In genomic region chr1:91456301-91456801, GRCm38 (mm10) we compare ENCODE assay signal across 8 mouse cellular contexts. TPM values are rescaled to one million over a fixed set of nuclear protein-coding genes. Genes with fewer than 3 reads are reported as not detected.
DNase-seq lines count a peak whose midpoint lies in the region; ATAC-seq lines count a peak whose summit lies in the region.

No protein-coding gene starts in this region.

- 45% methylated on average over 11 of the region's 11 CpGs for WGBS in forebrain, embryonic 14.5 days
- WGBS in hindbrain, embryonic 10.5 days = 32% methylated on average over 11 of the region's 11 CpGs

- H3K9ac ChIP-seq in forebrain, embryonic 14.5 days (ENCODE audit: low read length) = no peak overlapping the region; the same call in 1 of the 2 replicates

- H3K27ac ChIP-seq in forebrain, embryonic 14.5 days (ENCODE audit: low read depth, low read length) = no peak overlapping the region
- H3K27ac ChIP-seq in hindbrain, embryonic 10.5 days = peak overlapping the region; percentile 80

- ATAC-seq in forebrain, embryonic 14.5 days = no peak
- ATAC-seq in megakaryocyte, adult 5-6 weeks (ENCODE audit: poor library complexity, severe bottlenecking) = peak; percentile 38

- H3K4me3 ChIP-seq in forebrain, embryonic 14.5 days (ENCODE audit: low read depth, low read length) = no peak overlapping the region
- H3K4me3 ChIP-seq in hindbrain, embryonic 10.5 days = peak overlapping the region; percentile 14; the same call in 1 of the 2 replicates

- no peaks in the 10 kb centered on the region for H3K27me3 ChIP-seq in forebrain, embryonic 14.5 days (replicated peaks; ENCODE audit: control insufficient read depth, insufficient read depth, low read length)
- H3K27me3 ChIP-seq in hindbrain, embryonic 10.5 days (ENCODE audit: insufficient read depth, poor library complexity, severe bottlenecking) = peaks cover 20% of the 10 kb centered on the region

- DNase-seq in urinary bladder, postnatal 14 days (ENCODE audit: low spot score) = peak; percentile 84
- no peak for DNase-seq in urinary bladder, postnatal 10 days (ENCODE audit: low spot score)
- peak; percentile 49 for DNase-seq in forebrain, embryonic 14.5 days (ENCODE audit: low spot score)
- peak; percentile 44 for DNase-seq in hindbrain, embryonic 10.5 days (ENCODE audit: low spot score)
- DNase-seq in left cerebral cortex, postnatal 25 days (ENCODE audit: low spot score in 2 of 2) = peak; percentile 46 to 48
- DNase-seq in skeletal muscle tissue, adult 2 months (ENCODE audit: low read depth, low spot score) = peak; percentile 72
- no peak for DNase-seq in thymus, postnatal 25 days

- intact Hi-C loops in left cerebral cortex, postnatal 25 days (cut with DNase I) = no loop called here

- H3K4me1 ChIP-seq in forebrain, embryonic 14.5 days (ENCODE audit: control insufficient read depth, insufficient read depth, low read length) = peaks cover 24% of the 10 kb centered on the region
- H3K4me1 ChIP-seq in hindbrain, embryonic 10.5 days (replicated peaks) = peaks cover 79% of the 10 kb centered on the region

- H3K36me3 ChIP-seq in forebrain, embryonic 14.5 days (ENCODE audit: control insufficient read depth, insufficient read depth, low read length) = no peaks in the 10 kb centered on the region
- H3K36me3 ChIP-seq in hindbrain, embryonic 10.5 days = no peaks in the 10 kb centered on the region

- H3K9me3 ChIP-seq in forebrain, embryonic 14.5 days (replicated peaks; ENCODE audit: control insufficient read depth, low read length) = no peaks in the 10 kb centered on the region
- no peaks in the 10 kb centered on the region for H3K9me3 ChIP-seq in hindbrain, embryonic 10.5 days

- H3K4me2 ChIP-seq in forebrain, embryonic 14.5 days (ENCODE audit: low read length) = peak overlapping the region; percentile 3; the same call in 1 of the 2 replicates

RNA-seq across cellular contexts. Expression of gene Per2, which starts 2.8 kb away (rescaled TPM):
- polyA plus RNA-seq in forebrain, embryonic 14.5 days (2014; fragmentation: Nextera tagmentation; extraction: Ambion mirVana) = 2.6 and 4.5 TPM in 2 replicates
- polyA plus RNA-seq in hindbrain, embryonic 10.5 days (2016; fragmentation: Nextera tagmentation; extraction: Ambion mirVana) = 1.9 and 2.4 TPM in 2 replicates
- total RNA-seq in left cerebral cortex, postnatal 25 days (2021) = 10 to 100 TPM; 25.3 to 30.0 TPM
- total RNA-seq in megakaryocyte, adult 5-6 weeks (2015) = 1.9 and 3.0 TPM in 2 replicates
- 1.9 and 2.0 TPM in 2 replicates for total RNA-seq in megakaryocyte, adult 5-6 weeks (2017)

RNA-seq across cellular contexts. Expression of gene Traf3ip1, which starts 38.1 kb away (rescaled TPM):
- 6.1 and 6.5 TPM in 2 replicates for polyA plus RNA-seq in forebrain, embryonic 14.5 days (2014; fragmentation: Nextera tagmentation; extraction: Ambion mirVana)
- 9.3 and 11.0 TPM in 2 replicates for polyA plus RNA-seq in hindbrain, embryonic 10.5 days (2016; fragmentation: Nextera tagmentation; extraction: Ambion mirVana)
- total RNA-seq in left cerebral cortex, postnatal 25 days (2021) = 10 to 100 TPM; 15.5 to 15.8 TPM
- 1.8 and 2.5 TPM in 2 replicates for total RNA-seq in megakaryocyte, adult 5-6 weeks (2015)
- total RNA-seq in megakaryocyte, adult 5-6 weeks (2017) = 2.4 and 2.9 TPM in 2 replicates

RNA-seq across cellular contexts. Expression of gene Hes6, which starts 42.5 kb away (rescaled TPM):
- 217 and 240 TPM in 2 replicates for polyA plus RNA-seq in forebrain, embryonic 14.5 days (2014; fragmentation: Nextera tagmentation; extraction: Ambion mirVana)
- 285 and 401 TPM in 2 replicates for polyA plus RNA-seq in hindbrain, embryonic 10.5 days (2016; fragmentation: Nextera tagmentation; extraction: Ambion mirVana)
- total RNA-seq in left cerebral cortex, postnatal 25 days (2021) = 10 to 100 TPM; 12.4 to 13.1 TPM
- 31.4 and 37.5 TPM in 2 replicates for total RNA-seq in megakaryocyte, adult 5-6 weeks (2015)
- 29.1 and 30.8 TPM in 2 replicates for total RNA-seq in megakaryocyte, adult 5-6 weeks (2017)

RNA-seq across cellular contexts. Expression of gene Ilkap, which starts 57.7 kb away (rescaled TPM):
- 151 and 162 TPM in 2 replicates for polyA plus RNA-seq in forebrain, embryonic 14.5 days (2014; fragmentation: Nextera tagmentation; extraction: Ambion mirVana)
- 165 and 173 TPM in 2 replicates for polyA plus RNA-seq in hindbrain, embryonic 10.5 days (2016; fragmentation: Nextera tagmentation; extraction: Ambion mirVana)
- 10 to 100 TPM; 59.7 to 61.7 TPM for total RNA-seq in left cerebral cortex, postnatal 25 days (2021)
- 67.5 and 71.0 TPM in 2 replicates for total RNA-seq in megakaryocyte, adult 5-6 weeks (2015)
- total RNA-seq in megakaryocyte, adult 5-6 weeks (2017) = 90.9 and 102 TPM in 2 replicates

Comparison
In these comparisons a context has a peak if more than half of its experiments do, and no peak if none do; other contexts are left out.
1. DNase-seq: peak in urinary bladder, postnatal 14 days (single experiment), forebrain, embryonic 14.5 days (single experiment), hindbrain, embryonic 10.5 days (single experiment), left cerebral cortex, postnatal 25 days (2 of 2) and skeletal muscle tissue, adult 2 months (single experiment); none in urinary bladder, postnatal 10 days (single experiment) and thymus, postnatal 25 days (single experiment).
2. RNA of gene Per2, which starts 2.8 kb away (total RNA-seq): 25.3 to 30.0 TPM in left cerebral cortex, postnatal 25 days; 1.9 to 3.0 TPM in megakaryocyte, adult 5-6 weeks; every median in the first group is over 4 times any median in the second.
3. RNA of gene Traf3ip1, which starts 38.1 kb away (total RNA-seq): 15.5 to 15.8 TPM in left cerebral cortex, postnatal 25 days; 1.8 to 2.9 TPM in megakaryocyte, adult 5-6 weeks; every median in the first group is over 4 times any median in the second.